Mouse (Mus musculus): ENCODE data around the gene Bahcc1. TPM values are rescaled to one million over a fixed set of nuclear protein-coding genes. Genes with fewer than 3 reads are reported as not detected.

The Bahcc1 gene
- total and polyA plus RNA-seq, 2 experiments from 2014 or later: 6.5 to 26.5 TPM

- Histone ChIP-seq H3K27ac (ENCODE audit: low read depth, low read length) (no peak overlapping the region), H3K27me3 (ENCODE audit: insufficient read depth, low read length) (no peaks in the 10 kb centered on the region), H3K9me3 (ENCODE audit: low read length) (no peaks in the 10 kb centered on the region), H3K9ac (no peak overlapping the region), H3K4me3 (ENCODE audit: low read depth, low read length) (no peak overlapping the region), H3K4me1 (ENCODE audit: insufficient read depth) (no peaks in the 10 kb centered on the region), H3K36me3 (ENCODE audit: insufficient read depth) (peaks cover 64% of the 10 kb centered on the region), H3K4me2 (ENCODE audit: low read depth) (no peak overlapping the region)
- DNase-seq (no peak), ATAC-seq (no peak)
- WGBS: 94% methylated on average over 17 of the region's 17 CpGs
- TF ChIP-seq CTCF (IDR thresholded peaks at IDR 0.05; ENCODE audit: low read depth): no peak
These were observed 56.9 kb downstream of the Bahcc1 start for GRCm38 (mm10) chr11:120289644-120290043.

DNA sequence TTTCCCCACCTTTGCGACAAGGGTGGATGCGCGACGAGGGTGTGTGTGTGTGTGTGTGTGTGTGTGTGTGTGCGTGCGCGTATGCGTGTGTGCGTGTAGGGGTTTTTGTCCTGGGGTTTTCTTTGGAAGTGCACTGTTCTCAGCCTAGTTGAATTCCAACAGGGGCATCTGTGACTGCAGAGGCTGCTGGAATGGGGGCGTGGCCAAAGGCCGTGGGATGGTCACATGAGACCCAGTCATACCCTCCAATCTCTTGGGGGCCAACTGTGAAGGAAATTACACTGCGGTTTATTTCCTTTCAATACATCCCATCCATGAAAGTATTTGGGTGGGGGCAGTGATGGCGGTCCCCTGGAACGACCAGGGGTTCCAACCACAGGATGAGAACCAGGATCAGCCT is 57.5 kb downstream of the Bahcc1 start:
- Histone ChIP-seq H3K4me1 (ENCODE audit: insufficient read depth) (no peaks in the 10 kb centered on the region), H3K27me3 (ENCODE audit: insufficient read depth, low read length) (no peaks in the 10 kb centered on the region), H3K4me3 (ENCODE audit: low read depth, low read length) (no peak overlapping the region), H3K9ac (no peak overlapping the region), H3K9me3 (ENCODE audit: low read length) (no peaks in the 10 kb centered on the region), H3K36me3 (ENCODE audit: insufficient read depth) (peaks cover 58% of the 10 kb centered on the region), H3K27ac (ENCODE audit: low read depth, low read length) (no peak overlapping the region), H3K4me2 (ENCODE audit: low read depth) (no peak overlapping the region)
- ATAC-seq: no peak
- no peak for DNase-seq
- no peak for TF ChIP-seq CTCF (IDR thresholded peaks at IDR 0.05; ENCODE audit: low read depth)
- 94% methylated on average over 14 of the region's 14 CpGs for WGBS

DNA sequence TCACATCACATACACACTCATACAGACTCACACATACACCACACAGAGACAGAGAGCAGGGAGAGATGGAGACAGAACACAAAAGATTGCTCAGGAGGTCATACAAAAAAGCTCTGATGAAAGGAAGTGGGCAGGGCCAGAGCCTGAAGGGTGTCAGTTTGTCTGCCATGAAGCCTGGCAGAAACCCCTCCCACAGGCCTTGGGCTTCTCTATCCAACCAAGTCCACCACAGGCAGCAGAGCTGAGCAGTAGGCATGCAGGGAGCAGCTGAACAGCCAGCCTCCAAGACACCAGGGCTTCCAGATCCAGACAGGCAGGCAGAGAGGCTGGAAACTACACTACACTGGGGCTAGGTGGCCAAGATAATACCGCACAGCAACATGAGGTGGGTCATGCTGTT is 61.0 kb downstream of the Bahcc1 start:
- TF ChIP-seq CTCF (IDR thresholded peaks at IDR 0.05; ENCODE audit: low read depth): no peak
- no peak overlapping the region for H3K9ac ChIP-seq
- H3K27ac ChIP-seq (ENCODE audit: low read depth, low read length): no peak overlapping the region
- H3K9me3 ChIP-seq (ENCODE audit: low read length): no peaks in the 10 kb centered on the region
- H3K27me3 ChIP-seq (ENCODE audit: insufficient read depth, low read length): no peaks in the 10 kb centered on the region
- no peak overlapping the region for H3K4me3 ChIP-seq (ENCODE audit: low read depth, low read length)
- no peak for DNase-seq
- no peak overlapping the region for H3K4me2 ChIP-seq (ENCODE audit: low read depth)
- WGBS: 82% methylated on average over 1 of the region's 1 CpGs
- peak; percentile 55; the same call in 1 of the 2 replicates for ATAC-seq
- H3K4me1 ChIP-seq (ENCODE audit: insufficient read depth): no peaks in the 10 kb centered on the region
- H3K36me3 ChIP-seq (ENCODE audit: insufficient read depth): peaks cover 24% of the 10 kb centered on the region

DNA sequence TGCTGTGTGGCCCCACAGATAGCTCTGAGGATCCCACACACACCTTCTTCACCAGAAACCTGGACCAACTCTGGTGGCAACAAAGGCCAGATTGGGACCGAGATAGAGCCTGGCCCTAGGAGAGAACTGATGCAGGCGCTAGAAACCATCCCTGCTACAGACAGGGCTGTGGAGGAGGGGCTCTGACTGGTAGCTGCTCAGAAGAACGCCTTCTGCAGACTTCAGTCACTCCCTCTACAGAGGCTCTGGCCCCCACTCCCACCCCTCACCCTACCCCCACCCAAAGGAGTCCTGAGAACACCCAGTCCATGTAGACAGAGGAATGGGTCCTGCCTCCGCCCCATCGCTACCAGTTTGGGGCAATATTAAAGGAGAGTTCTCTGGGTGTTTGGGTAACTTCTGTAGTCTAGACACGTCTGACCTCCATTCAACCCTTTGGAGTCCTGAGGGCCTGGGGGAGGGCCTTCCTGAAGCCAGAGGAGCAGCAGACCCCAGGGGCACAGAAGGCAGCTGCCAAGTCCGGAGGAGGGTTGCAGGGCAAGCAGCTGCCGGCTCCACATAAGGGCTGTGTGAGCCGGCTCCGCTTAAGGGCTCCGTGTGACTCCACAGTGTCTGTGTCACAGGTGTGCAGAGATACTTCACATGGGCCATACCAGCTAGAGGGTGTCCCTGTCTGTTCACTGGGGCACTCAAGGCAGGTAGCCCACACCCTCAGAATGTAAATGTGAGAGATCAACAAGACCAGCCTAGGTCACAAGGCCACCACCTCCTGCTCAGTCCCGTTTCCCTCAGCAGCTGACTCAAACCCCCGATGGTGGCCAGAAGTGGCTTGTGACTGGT is 63.8 kb downstream of the Bahcc1 start:
- no peak overlapping the region for H3K9ac ChIP-seq
- H3K4me2 ChIP-seq (ENCODE audit: low read depth): no peak overlapping the region
- WGBS: 52% methylated on average over 13 of the region's 13 CpGs
- H3K9me3 ChIP-seq (ENCODE audit: low read length): no peaks in the 10 kb centered on the region
- H3K4me1 ChIP-seq (ENCODE audit: insufficient read depth): no peaks in the 10 kb centered on the region
- ATAC-seq: peak; percentile 53; the same call in 1 of the 2 replicates
- H3K27me3 ChIP-seq (ENCODE audit: insufficient read depth, low read length): no peaks in the 10 kb centered on the region
- no peaks in the 10 kb centered on the region for H3K36me3 ChIP-seq (ENCODE audit: insufficient read depth)
- no peak overlapping the region for H3K27ac ChIP-seq (ENCODE audit: low read depth, low read length)
- DNase-seq: no peak
- TF ChIP-seq CTCF (IDR thresholded peaks at IDR 0.05; ENCODE audit: low read depth): no peak
- H3K4me3 ChIP-seq (ENCODE audit: low read depth, low read length): no peak overlapping the region

DNA sequence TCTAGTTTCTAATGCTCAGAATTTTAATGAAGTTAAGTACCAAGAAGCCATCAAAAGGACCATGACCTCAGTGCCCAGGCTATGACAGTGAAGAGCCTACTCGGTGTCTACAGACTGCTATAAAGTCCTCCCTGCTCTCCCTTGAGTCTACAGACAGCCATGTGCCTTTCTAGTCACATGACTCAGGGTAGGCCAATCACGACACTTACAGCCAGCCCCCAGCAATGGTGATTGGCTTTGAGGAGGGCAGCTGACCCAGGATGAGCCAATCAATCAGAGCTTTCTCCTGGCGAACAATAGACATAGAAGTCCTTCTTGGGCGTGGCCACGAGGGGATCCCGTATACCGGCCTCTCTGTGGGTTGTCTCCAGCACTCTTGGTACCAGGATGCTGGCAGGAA is 65.0 kb downstream of the Bahcc1 start:
- 73% methylated on average over 7 of the region's 7 CpGs for WGBS
- Histone ChIP-seq H3K9me3 (ENCODE audit: low read length) (no peaks in the 10 kb centered on the region), H3K27me3 (ENCODE audit: insufficient read depth, low read length) (no peaks in the 10 kb centered on the region), H3K36me3 (ENCODE audit: insufficient read depth) (no peaks in the 10 kb centered on the region), H3K4me3 (ENCODE audit: low read depth, low read length) (no peak overlapping the region), H3K27ac (ENCODE audit: low read depth, low read length) (no peak overlapping the region), H3K4me1 (ENCODE audit: insufficient read depth) (no peaks in the 10 kb centered on the region), H3K4me2 (ENCODE audit: low read depth) (no peak overlapping the region), H3K9ac (no peak overlapping the region)
- no peak for TF ChIP-seq CTCF (IDR thresholded peaks at IDR 0.05; ENCODE audit: low read depth)
- DNase-seq (no peak), ATAC-seq (peak; percentile 34; the same call in 1 of the 2 replicates)

GRCm38 (mm10) chr11:120298441-120299141 is 65.8 kb downstream of the Bahcc1 start:
- H3K27ac ChIP-seq (ENCODE audit: low read depth, low read length): no peak overlapping the region
- no peak for TF ChIP-seq CTCF (IDR thresholded peaks at IDR 0.05; ENCODE audit: low read depth)
- H3K9ac ChIP-seq: no peak overlapping the region
- no peaks in the 10 kb centered on the region for H3K9me3 ChIP-seq (ENCODE audit: low read length)
- DNase-seq (no peak), ATAC-seq (no peak)
- 77% methylated on average over 4 of the region's 4 CpGs for WGBS
- no peaks in the 10 kb centered on the region for H3K36me3 ChIP-seq (ENCODE audit: insufficient read depth)
- H3K4me3 ChIP-seq (ENCODE audit: low read depth, low read length): no peak overlapping the region
- H3K4me2 ChIP-seq (ENCODE audit: low read depth): no peak overlapping the region
- H3K4me1 ChIP-seq (ENCODE audit: insufficient read depth): no peaks in the 10 kb centered on the region
- no peaks in the 10 kb centered on the region for H3K27me3 ChIP-seq (ENCODE audit: insufficient read depth, low read length)

GRCm38 (mm10) chr11:120299484-120299883 is 66.7 kb downstream of the Bahcc1 start:
- TF ChIP-seq CTCF (IDR thresholded peaks at IDR 0.05; ENCODE audit: low read depth): no peak
- H3K4me2 ChIP-seq (ENCODE audit: low read depth): no peak overlapping the region
- no peak overlapping the region for H3K9ac ChIP-seq
- DNase-seq (no peak), ATAC-seq (no peak)
- H3K9me3 ChIP-seq (ENCODE audit: low read length): no peaks in the 10 kb centered on the region
- peaks cover 3% of the 10 kb centered on the region for H3K4me1 ChIP-seq (ENCODE audit: insufficient read depth)
- no peaks in the 10 kb centered on the region for H3K27me3 ChIP-seq (ENCODE audit: insufficient read depth, low read length)
- no peak overlapping the region for H3K27ac ChIP-seq (ENCODE audit: low read depth, low read length)
- no peaks in the 10 kb centered on the region for H3K36me3 ChIP-seq (ENCODE audit: insufficient read depth)
- 51% methylated on average over 5 of the region's 5 CpGs for WGBS
- H3K4me3 ChIP-seq (ENCODE audit: low read depth, low read length): no peak overlapping the region

All from forebrain, postnatal 0 days (tissue).